ENCODE assay signal across 9 mouse cellular contexts in genomic region chr9:56501721-56502542, GRCm38 (mm10).
DNase-seq lines count a peak whose midpoint lies in the region; ATAC-seq lines count a peak whose summit lies in the region.
"Had no signal": no experiment of that assay in that cellular context is flagged by ENCODE, and none has a peak within 500 bp of the region (broad histone marks: within the 10 kb centered on the region; RNA-seq: fewer than 3 reads in every experiment).

No protein-coding gene starts in this region.

- H3K4me1 ChIP-seq in liver, embryonic 13.5 days (replicated peaks) = peaks cover 21% of the 10 kb centered on the region
- H3K4me1 ChIP-seq in forebrain, embryonic 15.5 days = peaks cover 38% of the 10 kb centered on the region

- H3K36me3 ChIP-seq in liver, embryonic 13.5 days = no peaks in the 10 kb centered on the region
- no peaks in the 10 kb centered on the region for H3K36me3 ChIP-seq in forebrain, embryonic 15.5 days

- H3K4me2 ChIP-seq in liver, embryonic 13.5 days = no peak overlapping the region
- 0 out of 2 replicates have a peak overlapping the region, but pooled peaks have one; percentile 3 for H3K4me2 ChIP-seq in forebrain, embryonic 15.5 days (replicated peaks)

- no peak for DNase-seq in liver, embryonic 13.5 days
- DNase-seq in liver = no peak
- peak; percentile 76 for DNase-seq in kidney, postnatal 10 days
- DNase-seq in retina, postnatal 1 day = peak; percentile 15
- DNase-seq in right cerebral cortex, postnatal 14 days = no peak
- DNase-seq in gastrocnemius, postnatal 4 days (ENCODE audit: low spot score in 2 of 2) = no peak
- DNase-seq in thymus, postnatal 0 days (ENCODE audit: low spot score) = no peak

- ATAC-seq in liver, embryonic 13.5 days (ENCODE audit: low read depth) = no peak
- no peak for ATAC-seq in forebrain, embryonic 15.5 days (replicated peaks)

- H3K27ac ChIP-seq in liver, embryonic 13.5 days = peak overlapping the region; percentile 50; the same call in 1 of the 2 replicates
- no peak overlapping the region; the same call in 1 of the 2 replicates for H3K27ac ChIP-seq in forebrain, embryonic 15.5 days (replicated peaks)
- H3K27ac ChIP-seq: macrophage had no signal

- no peaks in the 10 kb centered on the region for H3K9me3 ChIP-seq in liver, embryonic 13.5 days (replicated peaks)
- no peaks in the 10 kb centered on the region for H3K9me3 ChIP-seq in forebrain, embryonic 15.5 days

- H3K27me3 ChIP-seq in liver, embryonic 13.5 days = no peaks in the 10 kb centered on the region
- no peaks in the 10 kb centered on the region for H3K27me3 ChIP-seq in forebrain, embryonic 15.5 days

- no peak overlapping the region for H3K9ac ChIP-seq in liver, embryonic 13.5 days
- no peak overlapping the region for H3K9ac ChIP-seq in forebrain, embryonic 15.5 days (replicated peaks)

- H3K4me3 ChIP-seq in liver, embryonic 13.5 days (replicated peaks) = no peak overlapping the region
- no peak overlapping the region for H3K4me3 ChIP-seq in forebrain, embryonic 15.5 days

- 64% methylated on average over 10 of the region's 10 CpGs for WGBS in liver, embryonic 13.5 days (ENCODE audit: insufficient replicate concordance)
- 32% methylated on average over 10 of the region's 10 CpGs for WGBS in forebrain, embryonic 15.5 days

Comparison
In these comparisons a context has a peak if more than half of its experiments do, and no peak if none do; other contexts are left out.
1. DNase-seq: peak in kidney, postnatal 10 days (single experiment) and retina, postnatal 1 day (single experiment); none in liver, embryonic 13.5 days (single experiment), liver (single experiment), right cerebral cortex, postnatal 14 days (single experiment), gastrocnemius, postnatal 4 days (0 of 2) and thymus, postnatal 0 days (single experiment).